Mouse (Mus musculus) WW6 (cell line): Measurements from ENCODE around the gene Dtx4.
"Not testable (repeated sequence)": the region's sequence is repeated elsewhere in the genome, so short reads cannot be mapped to it uniquely, and the experiment has no call there.

Source experiments
- DNase-seq: peaks from one replicate; pipeline ENCODE4 v3.0.0-alpha.2; 2013; ENCODE audit warnings: low read depth, low spot score

Dtx4 gene

GRCm38 (mm10) chr19:12501370-12502347 is at the start of gene Dtx4:
Gene Dtx4 (minus strand): TSS chr19:12501454.
- peak; percentile 83 for DNase-seq

GRCm38 (mm10) chr19:12550005-12550942 is 49.0 kb upstream of the Dtx4 start:
- no peak for DNase-seq

- no peak for DNase-seq
Observed at GRCm38 (mm10) chr19:12549166-12549565, 47.9 kb upstream of the Dtx4 start.

- not testable (repeated sequence) for DNase-seq
Observed at GRCm38 (mm10) chr19:12545440-12545839, 44.2 kb upstream of the Dtx4 start, which contains the start of gene Fam111a. Gene Fam111a (plus strand): TSS chr19:12545740.

- DNase-seq: no peak
Observed at GRCm38 (mm10) chr19:12541644-12542043, 40.4 kb upstream of the Dtx4 start.

GRCm38 (mm10) chr19:12540727-12541126 is 39.5 kb upstream of the Dtx4 start:
- no peak for DNase-seq

- no peak for DNase-seq
Observed at GRCm38 (mm10) chr19:12539975-12540374, 38.7 kb upstream of the Dtx4 start.

GRCm38 (mm10) chr19:12537168-12537567 is 35.9 kb upstream of the Dtx4 start:
- no peak for DNase-seq

- no peak for DNase-seq
Observed at GRCm38 (mm10) chr19:12523377-12523776, 22.1 kb upstream of the Dtx4 start.

GRCm38 (mm10) chr19:12518541-12518890 is 17.3 kb upstream of the Dtx4 start:
- DNase-seq: no peak

GRCm38 (mm10) chr19:12517671-12518540 is 16.7 kb upstream of the Dtx4 start:
- DNase-seq: no peak

- DNase-seq: no peak
Observed at GRCm38 (mm10) chr19:12514621-12515020, 13.4 kb upstream of the Dtx4 start.

- DNase-seq: no peak
Observed at GRCm38 (mm10) chr19:12502756-12503155, 1.5 kb upstream of the Dtx4 start.

- DNase-seq: no peak
Observed at GRCm38 (mm10) chr19:12500881-12501311, 358 bp downstream of the Dtx4 start.

- no peak for DNase-seq
Observed at GRCm38 (mm10) chr19:12500124-12500523, 1.1 kb downstream of the Dtx4 start.

- DNase-seq: no peak
Observed at GRCm38 (mm10) chr19:12499485-12499884, 1.8 kb downstream of the Dtx4 start.

- no peak for DNase-seq
Observed at GRCm38 (mm10) chr19:12498941-12499340, 2.3 kb downstream of the Dtx4 start.

GRCm38 (mm10) chr19:12498321-12498720 is 2.9 kb downstream of the Dtx4 start:
- no peak for DNase-seq

GRCm38 (mm10) chr19:12497909-12498308 is 3.3 kb downstream of the Dtx4 start:
- no peak for DNase-seq

- DNase-seq: no peak
Observed at GRCm38 (mm10) chr19:12496241-12496640, 5.0 kb downstream of the Dtx4 start.

GRCm38 (mm10) chr19:12494972-12495535 is 6.2 kb downstream of the Dtx4 start:
- no peak for DNase-seq
